Mouse (Mus musculus): Measurements from ENCODE around the gene Pdcd10. TPM values are rescaled to one million over a fixed set of nuclear protein-coding genes. Genes with fewer than 3 reads are reported as not detected.

Gene Pdcd10
- 41.1 and 50.5 TPM in 2 replicates for polyA plus RNA-seq (2012; rRNA removed)

GRCm38 (mm10) chr3:75556695-75557291, at the start of gene Pdcd10:
TSS of gene Pdcd10 (minus strand) at chr3:75556856.

GRCm38 (mm10) chr3:75557292-75557691, 636 bp upstream of the Pdcd10 start, which contains the start of gene Serpini1:
TSS of gene Serpini1 (plus strand) at chr3:75557547.

GRCm38 (mm10) chr3:75482056-75482455, 74.6 kb downstream of the Pdcd10 start, which contains the start of gene Wdr49:
TSS of gene Wdr49 (minus strand) at chr3:75482156.

Other genes starting within 250 kb of the Pdcd10 start
- 0.06 TPM in 1 of 2 replicates, not detected in the other for gene Wdr49, start 74.7 kb downstream of the Pdcd10 start, polyA plus RNA-seq (2012; rRNA removed)
- gene Serpini1, start 691 bp upstream of the Pdcd10 start, polyA plus RNA-seq (2012; rRNA removed) = 8.4 and 12.2 TPM in 2 replicates
- not detected in 2 replicates for gene Gm29133, start 191.3 kb upstream of the Pdcd10 start, polyA plus RNA-seq (2012; rRNA removed)